Mouse (Mus musculus) lung, adult 2 months (tissue): Measurements from ENCODE around the gene Kif4.

ENCODE experiments used
- CTCF ChIP-seq: fragments of 200-500 bp; IDR thresholded peaks from 2 replicates; pipeline ENCODE4 v1.5.1; 2011; ENCODE audit warnings: mild to moderate bottlenecking, low read length, control low read depth; ENCODE audit not compliant: insufficient read depth
- POLR2A ChIP-seq: fragments of 200-500 bp; IDR thresholded peaks from 2 replicates; pipeline ENCODE4 v1.6.1; 2011; ENCODE audit warnings: low read depth, mild to moderate bottlenecking, control low read depth, low read length, borderline replicate concordance; ENCODE audit errors: extremely low read depth

- TF ChIP-seq CTCF (no peak), POLR2A (no peak)
These were observed 52.7 kb downstream of the Kif4 start for GRCm38 (mm10) chrX:100678204-100678603.
